Mouse (Mus musculus): Measurements from ENCODE around the gene Tnfrsf1a.

- no peak for TF ChIP-seq EP300 (IDR thresholded peaks at IDR 0.05; ENCODE audit: low read depth)
- TF ChIP-seq CTCF (IDR thresholded peaks at IDR 0.05; ENCODE audit: low read depth), result no peak
Observed at GRCm38 (mm10) chr6:125314746-125315145, 34.4 kb upstream of the Tnfrsf1a start.

Measured in liver, postnatal 0 days (tissue).